Mouse (Mus musculus) liver, postnatal 0 days (tissue): ENCODE data around the gene Vps52.
A peak's percentile ranks its signal among the peaks of the same experiment; 100 is the strongest.

ENCODE experiments used
- CTCF ChIP-seq: sonication (generic); IDR thresholded peaks from 2 replicates; pipeline ENCODE4 v1.5.1; 2016; ENCODE audit warnings: antibody characterized with exemption, low read depth
- EP300 ChIP-seq: IDR thresholded peaks from 2 replicates; pipeline ENCODE4 v1.6.1; 2016; ENCODE audit warnings: antibody characterized with exemption, low read depth, mild to moderate bottlenecking

DNA sequence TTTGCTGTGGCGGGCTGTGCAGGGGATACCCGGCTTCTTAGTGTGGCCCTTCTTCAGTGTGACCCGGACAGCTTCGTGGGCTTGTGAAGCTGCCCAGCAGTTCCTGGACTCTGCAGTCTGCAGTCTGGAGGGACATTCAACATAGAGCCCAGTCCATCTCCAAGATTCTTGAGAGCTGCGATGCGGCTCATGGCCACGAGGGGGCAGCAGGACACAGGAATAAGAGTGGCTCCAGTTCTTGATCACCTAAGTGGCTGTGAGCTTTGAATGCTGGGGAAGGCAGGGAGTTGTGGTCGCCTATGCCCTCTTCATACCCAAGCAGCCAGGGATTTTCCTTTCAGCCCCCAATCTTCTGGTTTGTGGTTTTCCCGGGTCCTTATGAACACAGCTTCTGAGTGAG, 12.9 kb downstream of the Vps52 start:
- TF ChIP-seq CTCF = peak; percentile 96
- TF ChIP-seq EP300 = no peak
